Mouse (Mus musculus) ES-Bruce4 (cell line): ENCODE data around the gene Dera. TPM values are rescaled to one million over a fixed set of nuclear protein-coding genes. Genes with fewer than 3 reads are reported as not detected.

Experiments used
- H3K27ac ChIP-seq: 2 replicates; pipeline ENCODE4 v1.5.1; 2012; ENCODE audit warnings: low read length, inconsistent platforms; ENCODE audit not compliant: insufficient read depth
- H3K27me3 ChIP-seq: 2 replicates; pipeline ENCODE4 v1.6.1; 2012; ENCODE audit warnings: mild to moderate bottlenecking, low read length, inconsistent platforms; ENCODE audit not compliant: control insufficient read depth, poor library complexity, insufficient read depth, severe bottlenecking
- H3K36me3 ChIP-seq: 2 replicates; pipeline ENCODE4 v1.6.1; 2012; ENCODE audit warnings: inconsistent platforms, mild to moderate bottlenecking, low read length, moderate library complexity; ENCODE audit not compliant: control insufficient read depth, poor library complexity, insufficient read depth, severe bottlenecking
- H3K4me1 ChIP-seq: one replicate; pipeline ENCODE4 v1.8.1; 2011; ENCODE audit warnings: low read length; ENCODE audit not compliant: control insufficient read depth, insufficient read depth
- H3K4me3 ChIP-seq: 2 replicates; pipeline ENCODE4 v1.5.1; 2011; ENCODE audit warnings: low read depth, mild to moderate bottlenecking, low read length
- H3K9ac ChIP-seq: 2 replicates; pipeline ENCODE4 v1.6.1; 2012; ENCODE audit warnings: low read depth, mild to moderate bottlenecking, inconsistent platforms; ENCODE audit not compliant: poor library complexity, severe bottlenecking
- H3K9me3 ChIP-seq: replicated peaks from 2 replicates; pipeline ENCODE4 v1.6.1; 2012; ENCODE audit warnings: mild to moderate bottlenecking, low read length, inconsistent platforms; ENCODE audit not compliant: control insufficient read depth, poor library complexity, insufficient read depth, severe bottlenecking
- CTCF ChIP-seq: IDR thresholded peaks from one replicate; pipeline ENCODE4 v1.8.1; 2011; ENCODE audit warnings: low read depth, low read length
- EP300 ChIP-seq: IDR thresholded peaks from 2 replicates; pipeline ENCODE4 v1.6.1; 2011; ENCODE audit warnings: low read depth, low read length; ENCODE audit not compliant: insufficient read depth
- POLR2A ChIP-seq: IDR thresholded peaks from one replicate; pipeline ENCODE4 v1.8.1; 2011; ENCODE audit warnings: low read length; ENCODE audit not compliant: insufficient read depth
- polyA plus RNA-seq: library from polyadenylated mRNA; stranded (reverse); fragments of >200 nt; gene quantifications from 2 replicates; pipeline ENCODE4 v1.2.4, GENCODE M21; 2011; ENCODE audit warnings: low read depth; ENCODE audit not compliant: missing spikeins, insufficient read depth, insufficient read length

Dera gene
- polyA plus RNA-seq, 1 experiment: 41.5 TPM

GRCm38 (mm10) chr6:137857198-137858194 is 103.2 kb downstream of the Dera start:
- Histone ChIP-seq H3K9me3 (peaks cover 4% of the 10 kb centered on the region; the same call in 1 of the 2 replicates), H3K27me3 (no peaks in the 10 kb centered on the region), H3K4me1 (no peaks in the 10 kb centered on the region), H3K4me3 (no peak overlapping the region), H3K36me3 (no peaks in the 10 kb centered on the region), H3K9ac (no peak overlapping the region), H3K27ac (no peak overlapping the region)
- no peak for TF ChIP-seq EP300
- TF ChIP-seq CTCF: no peak
- TF ChIP-seq POLR2A: no peak

GRCm38 (mm10) chr6:137869903-137870580 is 115.7 kb downstream of the Dera start:
- no peaks in the 10 kb centered on the region for H3K9me3 ChIP-seq
- H3K36me3 ChIP-seq: no peaks in the 10 kb centered on the region
- H3K27ac ChIP-seq: no peak overlapping the region
- H3K9ac ChIP-seq: no peak overlapping the region
- no peak for TF ChIP-seq EP300
- no peak for TF ChIP-seq CTCF
- no peak for TF ChIP-seq POLR2A
- H3K4me3 ChIP-seq: no peak overlapping the region
- H3K27me3 ChIP-seq: no peaks in the 10 kb centered on the region
- no peaks in the 10 kb centered on the region for H3K4me1 ChIP-seq

- no peaks in the 10 kb centered on the region for H3K27me3 ChIP-seq
- H3K27ac ChIP-seq: no peak overlapping the region
- no peak for TF ChIP-seq EP300
- TF ChIP-seq CTCF: no peak
- no peak for TF ChIP-seq POLR2A
- H3K36me3 ChIP-seq: no peaks in the 10 kb centered on the region
- no peak overlapping the region for H3K4me3 ChIP-seq
- no peak overlapping the region for H3K9ac ChIP-seq
- H3K4me1 ChIP-seq: no peaks in the 10 kb centered on the region
- H3K9me3 ChIP-seq: no peaks in the 10 kb centered on the region
These were observed 116.3 kb downstream of the Dera start for GRCm38 (mm10) chr6:137870667-137871066.

- no peaks in the 10 kb centered on the region for H3K27me3 ChIP-seq
- no peak overlapping the region for H3K27ac ChIP-seq
- no peak overlapping the region for H3K9ac ChIP-seq
- TF ChIP-seq EP300 (no peak), CTCF (peak; percentile 79), POLR2A (no peak)
- no peaks in the 10 kb centered on the region for H3K9me3 ChIP-seq
- H3K4me1 ChIP-seq: no peaks in the 10 kb centered on the region
- no peak overlapping the region for H3K4me3 ChIP-seq
- H3K36me3 ChIP-seq: no peaks in the 10 kb centered on the region
These were observed 117.8 kb downstream of the Dera start for GRCm38 (mm10) chr6:137872055-137872735.

GRCm38 (mm10) chr6:137874471-137875244 is 120.3 kb downstream of the Dera start:
- no peak overlapping the region for H3K4me3 ChIP-seq
- H3K9me3 ChIP-seq: no peaks in the 10 kb centered on the region
- no peak overlapping the region for H3K27ac ChIP-seq
- no peak overlapping the region for H3K9ac ChIP-seq
- no peaks in the 10 kb centered on the region for H3K36me3 ChIP-seq
- no peak for TF ChIP-seq EP300
- TF ChIP-seq POLR2A: no peak
- no peak for TF ChIP-seq CTCF
- H3K27me3 ChIP-seq: no peaks in the 10 kb centered on the region
- H3K4me1 ChIP-seq: no peaks in the 10 kb centered on the region
